Mouse (Mus musculus) stomach, embryonic 15.5 days (tissue): ENCODE measurements around the gene Catsper2. TPM values are rescaled to one million over a fixed set of nuclear protein-coding genes. Genes with fewer than 3 reads are reported as not detected.

ENCODE experiments used
- ATAC-seq: fragments of 200-750 bp; cut with Nextera tagmentation; 2 replicates; pipeline ENCODE4 v1.8.0; 2017; ENCODE audit warnings: low read depth, moderate number of reproducible peaks, moderate TSS enrichment; ENCODE audit not compliant: insufficient read depth, low FRiP score
- H3K27ac ChIP-seq: fragments of 300-500 bp; sonication (generic); 2 replicates; pipeline ENCODE4 v1.5.1; 2015; ENCODE audit warnings: mild to moderate bottlenecking, inconsistent platforms
- H3K27me3 ChIP-seq: fragments of 300-500 bp; sonication (generic); replicated peaks from 2 replicates; pipeline ENCODE4 v1.6.1; 2015; ENCODE audit warnings: inconsistent platforms
- H3K36me3 ChIP-seq: fragments of 300-500 bp; sonication (generic); 2 replicates; pipeline ENCODE4 v1.6.1; 2015; ENCODE audit warnings: inconsistent platforms
- H3K4me1 ChIP-seq: fragments of 300-500 bp; sonication (generic); 2 replicates; pipeline ENCODE4 v1.6.1; 2015; ENCODE audit warnings: inconsistent platforms
- H3K4me2 ChIP-seq: fragments of 300-500 bp; sonication (generic); 2 replicates; pipeline ENCODE4 v1.6.1; 2015; ENCODE audit warnings: mild to moderate bottlenecking, inconsistent platforms
- H3K4me3 ChIP-seq: fragments of 300-500 bp; sonication (generic); replicated peaks from 2 replicates; pipeline ENCODE4 v1.5.1; 2015; ENCODE audit warnings: inconsistent platforms
- H3K9ac ChIP-seq: fragments of 300-500 bp; sonication (generic); 2 replicates; pipeline ENCODE4 v1.6.1; 2015; ENCODE audit warnings: inconsistent platforms
- H3K9me3 ChIP-seq: fragments of 300-500 bp; sonication (generic); 2 replicates; pipeline ENCODE4 v1.6.1; 2016; ENCODE audit warnings: inconsistent platforms
- WGBS: fragments of 180-500 bp; shearing (Covaris S2); methylation state at CpG from one replicate; pipeline ENCODE4 v1.1.7; 2015; 5-methylcytosine and 5-hydroxymethylcytosine counted together
- polyA plus RNA-seq: library from polyadenylated mRNA; unstranded; fragments of >200 nt; fragmentation: Nextera tagmentation; extraction: Ambion mirVana; gene quantifications from 2 replicates; pipeline ENCODE4 v1.2.1, GENCODE M21; 2015

Catsper2 gene
- polyA plus RNA-seq, 1 experiment from 2014 or later, result 1.6 TPM

GRCm38 (mm10) chr2:121448136-121448535 is 34.5 kb upstream of the Catsper2 start:
- peak overlapping the region; percentile 97 for H3K27ac ChIP-seq
- WGBS, result 9% methylated on average over 9 of the region's 9 CpGs
- H3K36me3 ChIP-seq, result peaks cover 11% of the 10 kb centered on the region; the same call in 1 of the 2 replicates
- no peaks in the 10 kb centered on the region for H3K27me3 ChIP-seq
- no peak overlapping the region; the same call in 1 of the 2 replicates for H3K9ac ChIP-seq
- H3K4me1 ChIP-seq, result peaks cover 13% of the 10 kb centered on the region; the same call in 1 of the 2 replicates
- ATAC-seq, result no peak
- peak overlapping the region; percentile 83 for H3K4me2 ChIP-seq
- H3K9me3 ChIP-seq, result no peaks in the 10 kb centered on the region
- peak overlapping the region; percentile 100 for H3K4me3 ChIP-seq

GRCm38 (mm10) chr2:121447006-121447405 is 33.4 kb upstream of the Catsper2 start:
- WGBS, result 76% methylated on average over 3 of the region's 3 CpGs
- ATAC-seq, result no peak
- no peak overlapping the region for H3K4me2 ChIP-seq
- H3K27me3 ChIP-seq, result no peaks in the 10 kb centered on the region
- H3K27ac ChIP-seq, result no peak overlapping the region
- peaks cover 19% of the 10 kb centered on the region for H3K4me1 ChIP-seq
- H3K36me3 ChIP-seq, result no peaks in the 10 kb centered on the region
- no peak overlapping the region for H3K4me3 ChIP-seq
- H3K9me3 ChIP-seq, result no peaks in the 10 kb centered on the region
- no peak overlapping the region for H3K9ac ChIP-seq

GRCm38 (mm10) chr2:121446506-121446905 is 32.9 kb upstream of the Catsper2 start:
- no peak for ATAC-seq
- H3K4me2 ChIP-seq, result no peak overlapping the region
- peaks cover 20% of the 10 kb centered on the region for H3K4me1 ChIP-seq
- no peak overlapping the region for H3K4me3 ChIP-seq
- H3K27me3 ChIP-seq, result no peaks in the 10 kb centered on the region
- H3K36me3 ChIP-seq, result no peaks in the 10 kb centered on the region
- H3K27ac ChIP-seq, result no peak overlapping the region
- WGBS, result 83% methylated on average over 4 of the region's 4 CpGs
- no peaks in the 10 kb centered on the region for H3K9me3 ChIP-seq
- no peak overlapping the region for H3K9ac ChIP-seq

GRCm38 (mm10) chr2:121445117-121445516 is 31.5 kb upstream of the Catsper2 start:
- Histone ChIP-seq H3K4me1 (peaks cover 12% of the 10 kb centered on the region), H3K4me3 (no peak overlapping the region), H3K9me3 (no peaks in the 10 kb centered on the region), H3K27ac (no peak overlapping the region), H3K36me3 (no peaks in the 10 kb centered on the region), H3K4me2 (no peak overlapping the region), H3K9ac (no peak overlapping the region), H3K27me3 (no peaks in the 10 kb centered on the region)
- ATAC-seq, result no peak
- WGBS, result 80% methylated on average over 3 of the region's 3 CpGs

- H3K4me2 ChIP-seq, result peak within 1 kb of the TSS; percentile 87
- 83% methylated on average over 1 of the region's 1 CpGs for WGBS
- H3K27ac ChIP-seq, result no peak within 1 kb of the TSS
- H3K36me3 ChIP-seq, result peaks cover 4% of the 10 kb centered on the region; the same call in 1 of the 2 replicates
- H3K9me3 ChIP-seq, result no peaks in the 10 kb centered on the region
- H3K4me3 ChIP-seq, result peak within 1 kb of the TSS; percentile 45; the same call in 1 of the 2 replicates
- H3K27me3 ChIP-seq, result no peaks in the 10 kb centered on the region
- peaks cover 12% of the 10 kb centered on the region for H3K4me1 ChIP-seq
- H3K9ac ChIP-seq, result no peak within 1 kb of the TSS
- ATAC-seq, result no peak
These were observed 30.6 kb upstream of the Catsper2 start, which contains the start of gene Ell3 for GRCm38 (mm10) chr2:121444178-121444577. TSS of gene Ell3 (minus strand) at chr2:121444278.

GRCm38 (mm10) chr2:121443068-121443349 is 29.4 kb upstream of the Catsper2 start:
- Histone ChIP-seq H3K27me3 (no peaks in the 10 kb centered on the region), H3K36me3 (peaks cover 13% of the 10 kb centered on the region), H3K4me2 (peak overlapping the region; percentile 87), H3K4me3 (peak overlapping the region; percentile 45), H3K27ac (no peak overlapping the region), H3K9me3 (no peaks in the 10 kb centered on the region), H3K4me1 (peaks cover 12% of the 10 kb centered on the region), H3K9ac (no peak overlapping the region)
- 14% methylated on average over 8 of the region's 8 CpGs for WGBS
- no peak for ATAC-seq

GRCm38 (mm10) chr2:121442259-121443067 is 28.9 kb upstream of the Catsper2 start:
- 1% methylated on average over 30 of the region's 30 CpGs for WGBS
- no peak overlapping the region for H3K27ac ChIP-seq
- H3K36me3 ChIP-seq, result peaks cover 16% of the 10 kb centered on the region
- H3K4me2 ChIP-seq, result peak overlapping the region; percentile 87
- no peaks in the 10 kb centered on the region for H3K9me3 ChIP-seq
- ATAC-seq, result peak; percentile 91
- H3K27me3 ChIP-seq, result no peaks in the 10 kb centered on the region
- peaks cover 12% of the 10 kb centered on the region for H3K4me1 ChIP-seq
- H3K4me3 ChIP-seq, result peak overlapping the region; percentile 45
- H3K9ac ChIP-seq, result peak overlapping the region; percentile 33; the same call in 1 of the 2 replicates

GRCm38 (mm10) chr2:121441800-121442199 is 28.2 kb upstream of the Catsper2 start:
- Histone ChIP-seq H3K36me3 (peaks cover 22% of the 10 kb centered on the region), H3K4me2 (peak overlapping the region; percentile 87), H3K4me1 (peaks cover 12% of the 10 kb centered on the region), H3K9ac (no peak overlapping the region), H3K27ac (no peak overlapping the region), H3K9me3 (no peaks in the 10 kb centered on the region), H3K27me3 (no peaks in the 10 kb centered on the region), H3K4me3 (peak overlapping the region; percentile 45)
- peak; percentile 7; the same call in 1 of the 2 replicates for ATAC-seq
- WGBS, result 10% methylated on average over 11 of the region's 11 CpGs

GRCm38 (mm10) chr2:121440834-121441605 is 27.4 kb upstream of the Catsper2 start:
- Histone ChIP-seq H3K4me3 (no peak overlapping the region), H3K9ac (no peak overlapping the region), H3K4me1 (peaks cover 12% of the 10 kb centered on the region), H3K27ac (no peak overlapping the region), H3K27me3 (no peaks in the 10 kb centered on the region), H3K36me3 (peaks cover 24% of the 10 kb centered on the region), H3K4me2 (peak overlapping the region; percentile 87; the same call in 1 of the 2 replicates), H3K9me3 (no peaks in the 10 kb centered on the region)
- 54% methylated on average over 5 of the region's 5 CpGs for WGBS
- ATAC-seq, result no peak

- Histone ChIP-seq H3K4me2 (no peak overlapping the region), H3K27me3 (no peaks in the 10 kb centered on the region), H3K9me3 (no peaks in the 10 kb centered on the region), H3K27ac (no peak overlapping the region), H3K36me3 (peaks cover 34% of the 10 kb centered on the region), H3K4me3 (no peak overlapping the region), H3K9ac (no peak overlapping the region), H3K4me1 (peaks cover 12% of the 10 kb centered on the region)
- 75% methylated on average over 4 of the region's 4 CpGs for WGBS
- ATAC-seq, result no peak
These were observed 26.2 kb upstream of the Catsper2 start for GRCm38 (mm10) chr2:121439746-121440145.

- no peak overlapping the region for H3K4me2 ChIP-seq
- no peaks in the 10 kb centered on the region for H3K27me3 ChIP-seq
- ATAC-seq, result no peak
- peaks cover 77% of the 10 kb centered on the region for H3K36me3 ChIP-seq
- H3K4me3 ChIP-seq, result no peak overlapping the region
- WGBS, result 97% methylated on average over 1 of the region's 1 CpGs
- H3K9me3 ChIP-seq, result no peaks in the 10 kb centered on the region
- no peaks in the 10 kb centered on the region for H3K4me1 ChIP-seq
- H3K27ac ChIP-seq, result no peak overlapping the region
- H3K9ac ChIP-seq, result no peak overlapping the region
These were observed 21.3 kb upstream of the Catsper2 start for GRCm38 (mm10) chr2:121434854-121435253.

- Histone ChIP-seq H3K9me3 (no peaks in the 10 kb centered on the region), H3K27me3 (no peaks in the 10 kb centered on the region), H3K4me2 (no peak overlapping the region), H3K27ac (no peak overlapping the region), H3K9ac (no peak overlapping the region), H3K4me3 (no peak overlapping the region), H3K4me1 (no peaks in the 10 kb centered on the region), H3K36me3 (peaks cover 41% of the 10 kb centered on the region; the same call in 1 of the 2 replicates)
- no peak for ATAC-seq
- WGBS, result 88% methylated on average over 2 of the region's 2 CpGs
These were observed 12.3 kb upstream of the Catsper2 start for GRCm38 (mm10) chr2:121425890-121426289.
